Mouse (Mus musculus) limb, embryonic 14.5 days (tissue): ENCODE measurements at regions not wholly inside any gene's neighbourhood (a gene's known extent, or its start where the extent isn't known, plus 50 kb on each side); places are given as distances from the start of the nearest gene placed in this dataset.

Experiments used
- ATAC-seq: fragments of 200-750 bp; cut with Nextera tagmentation; 2 replicates; pipeline ENCODE4 v1.8.0; 2017; ENCODE audit warnings: low read depth, moderate number of reproducible peaks, moderate TSS enrichment; ENCODE audit not compliant: low FRiP score
- DNase-seq: peaks from one replicate; pipeline ENCODE4 v3.0.0-alpha.2; 2015; ENCODE audit warnings: low spot score
- H3K27ac ChIP-seq: fragments of 300-500 bp; sonication (generic); replicated peaks from 2 replicates; pipeline ENCODE4 v1.5.1; 2014; ENCODE audit warnings: low read depth, mild to moderate bottlenecking, low read length, moderate library complexity, mixed read lengths
- H3K27me3 ChIP-seq: fragments of 300-500 bp; sonication (generic); 2 replicates; pipeline ENCODE4 v1.6.1; 2014; ENCODE audit warnings: low read length, mixed read lengths; ENCODE audit not compliant: control insufficient read depth, insufficient read depth
- H3K36me3 ChIP-seq: fragments of 300-500 bp; sonication (generic); 2 replicates; pipeline ENCODE4 v1.6.1; 2014; ENCODE audit warnings: mild to moderate bottlenecking, low read length, moderate library complexity, mixed read lengths; ENCODE audit not compliant: control insufficient read depth, insufficient read depth
- H3K4me1 ChIP-seq: fragments of 300-500 bp; sonication (generic); 2 replicates; pipeline ENCODE4 v1.6.1; 2014; ENCODE audit warnings: antibody characterized with exemption, low read length, mixed read lengths; ENCODE audit not compliant: control insufficient read depth, insufficient read depth
- H3K4me2 ChIP-seq: fragments of 300-500 bp; sonication (generic); replicated peaks from 2 replicates; pipeline ENCODE4 v1.6.1; 2014; ENCODE audit warnings: low read depth, mild to moderate bottlenecking, low read length, moderate library complexity; ENCODE audit not compliant: severe bottlenecking
- H3K4me3 ChIP-seq: fragments of 300-500 bp; sonication (generic); replicated peaks from 2 replicates; pipeline ENCODE4 v1.5.1; 2014; ENCODE audit warnings: low read length
- H3K9ac ChIP-seq: fragments of 300-500 bp; sonication (generic); 2 replicates; pipeline ENCODE4 v1.6.1; 2014; ENCODE audit warnings: mild to moderate bottlenecking, low read depth, low read length, moderate library complexity; ENCODE audit not compliant: severe bottlenecking
- H3K9me3 ChIP-seq: fragments of 300-500 bp; sonication (generic); 2 replicates; pipeline ENCODE4 v1.6.1; 2016; ENCODE audit warnings: low read length; ENCODE audit not compliant: control insufficient read depth
- POLR2A ChIP-seq: fragments of 200-500 bp; IDR thresholded peaks from 2 replicates; pipeline ENCODE4 v1.8.0; 2012; ENCODE audit warnings: inconsistent platforms, mild to moderate bottlenecking, moderate library complexity, borderline replicate concordance; ENCODE audit not compliant: insufficient read depth, insufficient read length; ENCODE audit errors: extremely low read depth
- WGBS: fragments of 180-500 bp; shearing (Covaris S2); extraction: QIAGEN DNeasy Blood & Tissue Kit; methylation state at CpG from one replicate; pipeline ENCODE4 v1.1.7; 2014; 5-methylcytosine and 5-hydroxymethylcytosine counted together

DNA sequence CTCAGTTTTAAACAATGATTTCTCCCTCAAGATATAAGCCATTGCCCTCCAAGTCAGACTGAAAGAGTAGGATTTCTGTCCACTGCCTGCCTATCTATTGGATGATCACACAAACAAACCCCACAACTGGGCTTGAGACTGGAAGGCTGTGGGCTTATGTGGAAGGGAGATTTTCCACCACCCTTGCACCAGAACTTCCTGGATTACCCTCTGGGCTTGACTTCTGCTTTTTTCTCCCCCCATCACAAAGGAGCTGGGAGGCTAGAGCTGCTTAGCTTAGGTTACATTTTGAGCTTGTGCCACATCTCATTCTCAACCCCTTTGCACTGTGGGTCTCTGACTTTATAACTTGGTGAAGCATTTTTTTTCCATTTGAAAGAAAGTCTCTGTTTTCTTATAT lies 200.7 kb upstream of the Adgrl3 start:
- no peak overlapping the region for H3K4me2 ChIP-seq
- no peaks in the 10 kb centered on the region for H3K36me3 ChIP-seq
- TF ChIP-seq POLR2A, result no peak
- DNase-seq, result no peak
- no peak overlapping the region for H3K27ac ChIP-seq
- no peak overlapping the region for H3K4me3 ChIP-seq
- no peak for ATAC-seq
- H3K27me3 ChIP-seq, result no peaks in the 10 kb centered on the region
- H3K9me3 ChIP-seq, result no peaks in the 10 kb centered on the region
- H3K9ac ChIP-seq, result no peak overlapping the region
- no peaks in the 10 kb centered on the region for H3K4me1 ChIP-seq

GRCm38 (mm10) chr5:80842531-80842930 lies 177.4 kb upstream of the Adgrl3 start:
- DNase-seq (no peak), ATAC-seq (no peak)
- H3K36me3 ChIP-seq, result no peaks in the 10 kb centered on the region
- H3K4me1 ChIP-seq, result no peaks in the 10 kb centered on the region
- no peaks in the 10 kb centered on the region for H3K27me3 ChIP-seq
- no peak overlapping the region for H3K9ac ChIP-seq
- no peak overlapping the region for H3K4me2 ChIP-seq
- H3K27ac ChIP-seq, result no peak overlapping the region
- no peak overlapping the region for H3K4me3 ChIP-seq
- H3K9me3 ChIP-seq, result no peaks in the 10 kb centered on the region
- 67% methylated on average over 1 of the region's 1 CpGs for WGBS
- TF ChIP-seq POLR2A, result no peak

GRCm38 (mm10) chr5:80855034-80855433 lies 164.9 kb upstream of the Adgrl3 start:
- H3K9me3 ChIP-seq, result no peaks in the 10 kb centered on the region
- no peaks in the 10 kb centered on the region for H3K27me3 ChIP-seq
- H3K36me3 ChIP-seq, result no peaks in the 10 kb centered on the region
- WGBS, result 62% methylated on average over 5 of the region's 5 CpGs
- TF ChIP-seq POLR2A, result no peak
- no peak overlapping the region for H3K27ac ChIP-seq
- DNase-seq (no peak), ATAC-seq (no peak)
- no peaks in the 10 kb centered on the region for H3K4me1 ChIP-seq
- no peak overlapping the region for H3K4me3 ChIP-seq
- no peak overlapping the region for H3K4me2 ChIP-seq
- H3K9ac ChIP-seq, result no peak overlapping the region

- Histone ChIP-seq H3K36me3 (no peaks in the 10 kb centered on the region), H3K4me1 (no peaks in the 10 kb centered on the region), H3K27me3 (no peaks in the 10 kb centered on the region), H3K9me3 (no peaks in the 10 kb centered on the region), H3K4me2 (no peak overlapping the region), H3K27ac (no peak overlapping the region), H3K4me3 (no peak overlapping the region), H3K9ac (no peak overlapping the region)
- 64% methylated on average over 2 of the region's 2 CpGs for WGBS
- TF ChIP-seq POLR2A, result no peak
- DNase-seq (no peak), ATAC-seq (no peak)
Observed at GRCm38 (mm10) chr5:80876600-80876999, 143.3 kb upstream of the Adgrl3 start.

GRCm38 (mm10) chr5:80898230-80898629 lies 121.7 kb upstream of the Adgrl3 start:
- WGBS, result 61% methylated on average over 5 of the region's 5 CpGs
- no peaks in the 10 kb centered on the region for H3K27me3 ChIP-seq
- no peak for TF ChIP-seq POLR2A
- H3K9me3 ChIP-seq, result no peaks in the 10 kb centered on the region
- no peak overlapping the region for H3K27ac ChIP-seq
- no peaks in the 10 kb centered on the region for H3K36me3 ChIP-seq
- peak; percentile 36 for DNase-seq
- H3K9ac ChIP-seq, result no peak overlapping the region
- H3K4me2 ChIP-seq, result no peak overlapping the region
- no peak overlapping the region for H3K4me3 ChIP-seq
- no peak for ATAC-seq
- H3K4me1 ChIP-seq, result no peaks in the 10 kb centered on the region

DNA sequence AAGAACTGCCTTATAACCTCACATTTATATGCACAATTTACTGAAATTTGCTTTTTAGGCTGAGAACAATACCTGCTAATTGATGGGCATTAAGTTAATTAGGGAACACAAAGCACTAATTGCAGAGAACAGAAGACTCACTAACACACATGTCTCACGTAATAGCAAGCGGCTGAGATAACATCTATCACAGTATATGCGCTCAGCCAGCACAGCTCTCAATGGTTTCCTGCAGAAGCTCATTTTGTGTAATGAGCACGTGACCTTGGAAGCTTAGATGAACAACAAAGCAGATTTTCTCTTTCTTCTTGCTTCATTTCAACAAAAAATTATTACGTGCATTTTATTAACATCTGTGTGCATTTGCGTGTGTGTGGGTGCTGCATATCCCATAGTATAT lies 111.2 kb upstream of the Adgrl3 start:
- no peak for TF ChIP-seq POLR2A
- ATAC-seq, result no peak
- no peaks in the 10 kb centered on the region for H3K27me3 ChIP-seq
- DNase-seq, result no peak
- no peak overlapping the region for H3K27ac ChIP-seq
- H3K4me3 ChIP-seq, result no peak overlapping the region
- WGBS, result 80% methylated on average over 6 of the region's 6 CpGs
- no peaks in the 10 kb centered on the region for H3K36me3 ChIP-seq
- no peaks in the 10 kb centered on the region for H3K4me1 ChIP-seq
- no peak overlapping the region for H3K4me2 ChIP-seq
- H3K9ac ChIP-seq, result no peak overlapping the region
- H3K9me3 ChIP-seq, result no peaks in the 10 kb centered on the region
